Mouse (Mus musculus) liver, embryonic 14.5 days (tissue): ENCODE data around the gene Trpc5.

ENCODE experiments used
- CTCF ChIP-seq: IDR thresholded peaks from 2 replicates; pipeline ENCODE4 v1.5.1; 2016; ENCODE audit warnings: antibody characterized with exemption, low read depth, control low read depth
- EP300 ChIP-seq: IDR thresholded peaks from 2 replicates; pipeline ENCODE4 v1.6.1; 2016; ENCODE audit warnings: antibody characterized with exemption, low read depth

- no peak for TF ChIP-seq EP300
- no peak for TF ChIP-seq CTCF
These were observed 164.7 kb downstream of the Trpc5 start for GRCm38 (mm10) chrX:144523239-144523638.
